Comparison of ENCODE assay signal across 18 mouse cellular contexts in the genomic region with DNA sequence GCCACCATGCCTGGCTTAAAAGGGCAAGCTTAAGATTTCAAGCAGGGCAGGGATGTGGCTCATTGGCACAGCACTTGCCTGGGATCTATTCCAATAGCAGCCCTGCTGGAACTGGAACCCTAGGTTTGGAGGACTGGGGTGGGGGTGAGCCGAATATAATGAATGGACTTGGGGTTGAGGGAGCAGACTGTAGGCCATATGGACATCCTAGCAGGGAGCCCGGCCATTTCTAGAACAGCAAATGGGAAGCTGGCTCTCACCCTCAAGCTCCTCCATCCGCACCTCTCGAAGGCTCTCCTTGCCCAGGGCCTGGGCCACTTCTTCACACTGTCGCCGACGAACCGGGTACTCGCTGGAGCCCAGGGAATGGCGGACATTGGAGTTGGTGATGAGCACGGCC. TPM values are rescaled to one million over a fixed set of nuclear protein-coding genes. Genes with fewer than 3 reads are reported as not detected.
DNase-seq lines count a peak whose midpoint lies in the region; ATAC-seq lines count a peak whose summit lies in the region.
"Had no signal": no experiment of that assay in that cellular context is flagged by ENCODE, and none has a peak within 500 bp of the region (broad histone marks: within the 10 kb centered on the region; RNA-seq: fewer than 3 reads in every experiment).

No protein-coding gene starts in this region.

- H3K27me3 ChIP-seq in hindbrain, embryonic 15.5 days: no peaks in the 10 kb centered on the region
- peaks cover 17% of the 10 kb centered on the region for H3K27me3 ChIP-seq in hindbrain, embryonic 10.5 days (ENCODE audit: insufficient read depth, poor library complexity, severe bottlenecking)
- H3K27me3 ChIP-seq: heart, embryonic 15.5 days; megakaryocyte, embryonic 14.5 days; midbrain, embryonic 15.5 days had no signal

- no peak for ATAC-seq in hindbrain, embryonic 15.5 days (ENCODE audit: low FRiP score, low read depth)
- ATAC-seq: midbrain, embryonic 15.5 days had no signal

- 80% methylated on average over 11 of the region's 11 CpGs for WGBS in hindbrain, embryonic 15.5 days
- 92% methylated on average over 11 of the region's 11 CpGs for WGBS in hindbrain, embryonic 10.5 days

- H3K9ac ChIP-seq in hindbrain, embryonic 15.5 days: no peak overlapping the region
- H3K9ac ChIP-seq: heart, embryonic 15.5 days; midbrain, embryonic 15.5 days had no signal

- H3K36me3 ChIP-seq in hindbrain, embryonic 15.5 days: no peaks in the 10 kb centered on the region
- peaks cover 45% of the 10 kb centered on the region for H3K36me3 ChIP-seq in hindbrain, embryonic 10.5 days
- H3K36me3 ChIP-seq: midbrain, embryonic 15.5 days had no signal

- peak overlapping the region; percentile 6; the same call in 1 of the 2 replicates for H3K27ac ChIP-seq in hindbrain, embryonic 15.5 days (replicated peaks)
- no peak overlapping the region for H3K27ac ChIP-seq in hindbrain, embryonic 10.5 days
- H3K27ac ChIP-seq: heart, embryonic 15.5 days; kidney, postnatal 0 days; midbrain, embryonic 15.5 days had no signal

- peaks cover 35% of the 10 kb centered on the region for H3K4me1 ChIP-seq in hindbrain, embryonic 15.5 days (replicated peaks)
- H3K4me1 ChIP-seq in hindbrain, embryonic 10.5 days (replicated peaks): peaks cover 67% of the 10 kb centered on the region

- DNase-seq in hindbrain, embryonic 10.5 days (ENCODE audit: low spot score): no peak
- DNase-seq in brain, adult 2 months (ENCODE audit: low read depth, low spot score): peak; percentile 99
- DNase-seq in cerebellum, adult 11-12 months: peak; percentile 97
- DNase-seq in cerebellum, postnatal 14 days: peak; percentile 92 to 96
- DNase-seq in urinary bladder, adult 18-20 months (ENCODE audit: low spot score in 2 of 2): no peak
- no peak for DNase-seq in thymus, postnatal 4 days
- no peak for DNase-seq in adrenal gland, adult (ENCODE audit: inconsistent age in 2 of 2, low spot score in 1 of 2)
- DNase-seq: heart, adult 18-20 months; heart, postnatal 4 days; kidney, adult 18-20 months; lung, adult 2 months; thymus, adult 2 months had no signal

- no peak overlapping the region for H3K4me2 ChIP-seq in hindbrain, embryonic 15.5 days
- H3K4me2 ChIP-seq: heart, embryonic 15.5 days had no signal

- no peak overlapping the region for H3K4me3 ChIP-seq in hindbrain, embryonic 15.5 days
- H3K4me3 ChIP-seq in hindbrain, embryonic 10.5 days: no peak overlapping the region
- H3K4me3 ChIP-seq: heart, embryonic 15.5 days; midbrain, embryonic 15.5 days had no signal

- no peaks in the 10 kb centered on the region for H3K9me3 ChIP-seq in hindbrain, embryonic 15.5 days
- no peaks in the 10 kb centered on the region for H3K9me3 ChIP-seq in hindbrain, embryonic 10.5 days
- H3K9me3 ChIP-seq: forebrain, embryonic 10.5 days; heart, embryonic 15.5 days; megakaryocyte, embryonic 14.5 days; midbrain, embryonic 15.5 days had no signal

RNA-seq across cellular contexts. Expression of gene Galk1, which starts 2.9 kb away (rescaled TPM):
- 62.5 and 70.9 TPM in 2 replicates for polyA plus RNA-seq in hindbrain, embryonic 15.5 days (2015; fragmentation: Nextera tagmentation; extraction: Ambion mirVana)
- polyA plus RNA-seq in hindbrain, embryonic 10.5 days (2016; fragmentation: Nextera tagmentation; extraction: Ambion mirVana): 184 and 204 TPM in 2 replicates

RNA-seq across cellular contexts. Expression of gene H3f3b, which starts 18.1 kb away (rescaled TPM):
- 1,686 and 1,716 TPM in 2 replicates for polyA plus RNA-seq in hindbrain, embryonic 15.5 days (2015; fragmentation: Nextera tagmentation; extraction: Ambion mirVana)
- 1,623 and 1,834 TPM in 2 replicates for polyA plus RNA-seq in hindbrain, embryonic 10.5 days (2016; fragmentation: Nextera tagmentation; extraction: Ambion mirVana)

RNA-seq across cellular contexts. Expression of gene Unk, which starts 20.5 kb away (rescaled TPM):
- 32.1 and 37.0 TPM in 2 replicates for polyA plus RNA-seq in hindbrain, embryonic 15.5 days (2015; fragmentation: Nextera tagmentation; extraction: Ambion mirVana)
- polyA plus RNA-seq in hindbrain, embryonic 10.5 days (2016; fragmentation: Nextera tagmentation; extraction: Ambion mirVana): 47.7 and 51.3 TPM in 2 replicates

RNA-seq across cellular contexts. Expression of gene Itgb4, which starts 35.2 kb away (rescaled TPM):
- 1.7 and 1.9 TPM in 2 replicates for polyA plus RNA-seq in hindbrain, embryonic 15.5 days (2015; fragmentation: Nextera tagmentation; extraction: Ambion mirVana)
- polyA plus RNA-seq in hindbrain, embryonic 10.5 days (2016; fragmentation: Nextera tagmentation; extraction: Ambion mirVana): 0.92 and 0.94 TPM in 2 replicates

Comparison
In these comparisons a context has a peak if more than half of its experiments do, and no peak if none do; other contexts are left out.
1. DNase-seq: peak in brain, adult 2 months (single experiment), cerebellum, adult 11-12 months (single experiment) and cerebellum, postnatal 14 days (2 of 2); none in hindbrain, embryonic 10.5 days (single experiment), urinary bladder, adult 18-20 months (0 of 2), thymus, postnatal 4 days (single experiment) and adrenal gland, adult (0 of 2).